8 mouse cellular contexts compared by ENCODE assay signal in the genomic region with DNA sequence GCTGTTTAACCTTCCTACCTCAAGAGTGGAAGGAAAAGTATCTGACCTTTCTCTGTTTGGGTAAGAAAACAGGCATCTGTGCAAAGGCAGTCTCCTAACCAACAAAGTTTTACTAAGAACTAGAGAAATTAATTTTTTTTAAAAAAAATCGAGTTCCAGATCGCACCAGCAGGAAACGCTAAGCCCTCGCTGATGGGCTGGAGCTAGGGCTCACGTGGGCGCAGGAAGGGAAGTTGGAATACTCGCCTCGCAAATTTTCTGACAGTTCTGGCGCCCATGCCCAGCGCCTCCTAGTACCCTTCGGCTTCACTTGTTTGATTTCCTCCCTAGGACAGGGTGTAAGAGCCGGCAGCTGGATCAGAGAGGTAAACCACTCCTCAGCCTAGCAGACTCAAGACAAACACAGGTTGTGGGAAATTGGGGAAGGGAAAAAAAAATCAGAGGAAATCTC. TPM values are rescaled to one million over a fixed set of nuclear protein-coding genes. Genes with fewer than 3 reads are reported as not detected.
DNase-seq lines count a peak whose midpoint lies in the region; ATAC-seq and TF ChIP-seq lines count a peak whose summit lies in the region.

No protein-coding gene starts in this region.

- H3K4me1 ChIP-seq in intestine, embryonic 14.5 days (replicated peaks; ENCODE audit: control insufficient read depth, insufficient read depth, low read length), result no peaks in the 10 kb centered on the region; the same call in 1 of the 2 replicates
- peaks cover 15% of the 10 kb centered on the region for H3K4me1 ChIP-seq in limb, embryonic 14.5 days (ENCODE audit: control insufficient read depth, insufficient read depth, low read length)
- peaks cover 23% of the 10 kb centered on the region for H3K4me1 ChIP-seq in midbrain, embryonic 15.5 days

- peak overlapping the region; percentile 67 for H3K4me3 ChIP-seq in intestine, embryonic 14.5 days (ENCODE audit: low read depth, low read length)
- peak overlapping the region; percentile 60 for H3K4me3 ChIP-seq in limb, embryonic 14.5 days (replicated peaks; ENCODE audit: low read length)
- peak overlapping the region; percentile 48 for H3K4me3 ChIP-seq in midbrain, embryonic 15.5 days

- H3K36me3 ChIP-seq in intestine, embryonic 14.5 days (ENCODE audit: control insufficient read depth, insufficient read depth, low read length), result no peaks in the 10 kb centered on the region
- no peaks in the 10 kb centered on the region for H3K36me3 ChIP-seq in limb, embryonic 14.5 days (ENCODE audit: control insufficient read depth, insufficient read depth, low read length)
- no peaks in the 10 kb centered on the region for H3K36me3 ChIP-seq in midbrain, embryonic 15.5 days (replicated peaks)

- intact Hi-C loops in heart, postnatal 25 days (cut with DNase I), result loop anchor here (5.0 kb wide), 1 partner anchor 184 kb away; no protein-coding TSS in a partner anchor

- ATAC-seq in common myeloid progenitor, adult 5-6 weeks (replicated peaks; ENCODE audit: low read depth, poor library complexity, severe bottlenecking), result peak; percentile 61
- ATAC-seq in intestine, embryonic 14.5 days (replicated peaks; ENCODE audit: low FRiP score, low TSS enrichment, low read depth), result 0 out of 2 replicates have a peak, but pooled peaks have one; percentile 22
- ATAC-seq in limb, embryonic 14.5 days (ENCODE audit: low FRiP score, low read depth), result peak; percentile 41; the same call in 1 of the 2 replicates
- peak; percentile 32 for ATAC-seq in midbrain, embryonic 15.5 days (replicated peaks)
- no peak for ATAC-seq in activated CD4-positive, CD25-positive, alpha-beta regulatory T cell, adult 4 months

- peak overlapping the region; percentile 55; the same call in 1 of the 2 replicates for H3K9ac ChIP-seq in intestine, embryonic 14.5 days (ENCODE audit: low read length)
- H3K9ac ChIP-seq in limb, embryonic 14.5 days (ENCODE audit: low read depth, low read length, severe bottlenecking), result peak overlapping the region; percentile 67
- H3K9ac ChIP-seq in midbrain, embryonic 15.5 days, result peak overlapping the region; percentile 59; the same call in 1 of the 2 replicates

- H3K27me3 ChIP-seq in intestine, embryonic 14.5 days (replicated peaks; ENCODE audit: control insufficient read depth, insufficient read depth, low read length), result no peaks in the 10 kb centered on the region; the same call in 1 of the 2 replicates
- peaks cover 19% of the 10 kb centered on the region; the same call in 1 of the 2 replicates for H3K27me3 ChIP-seq in limb, embryonic 14.5 days (ENCODE audit: control insufficient read depth, insufficient read depth, low read length)
- peaks cover 4% of the 10 kb centered on the region; the same call in 1 of the 2 replicates for H3K27me3 ChIP-seq in midbrain, embryonic 15.5 days (replicated peaks)

- DNase-seq in heart, adult 11 months, result peak; percentile 87
- DNase-seq in heart, postnatal 25 days (ENCODE audit: low spot score), result no peak
- peak; percentile 21 for DNase-seq in gastrocnemius, postnatal 10 days
- DNase-seq in intestine, embryonic 14.5 days (ENCODE audit: low spot score), result peak; percentile 66
- peak; percentile 51 for DNase-seq in limb, embryonic 14.5 days (ENCODE audit: low spot score)

- no peak overlapping the region for H3K27ac ChIP-seq in intestine, embryonic 14.5 days (ENCODE audit: low read depth)
- H3K27ac ChIP-seq in limb, embryonic 14.5 days (replicated peaks; ENCODE audit: low read depth, low read length), result 0 out of 2 replicates have a peak overlapping the region, but pooled peaks have one; percentile 63
- 0 out of 2 replicates have a peak overlapping the region, but pooled peaks have one; percentile 40 for H3K27ac ChIP-seq in midbrain, embryonic 15.5 days

- H3K9me3 ChIP-seq in intestine, embryonic 14.5 days (ENCODE audit: control insufficient read depth, low read length), result no peaks in the 10 kb centered on the region
- H3K9me3 ChIP-seq in limb, embryonic 14.5 days (ENCODE audit: control insufficient read depth, low read length), result no peaks in the 10 kb centered on the region
- no peaks in the 10 kb centered on the region for H3K9me3 ChIP-seq in midbrain, embryonic 15.5 days

- H3K4me2 ChIP-seq in intestine, embryonic 14.5 days (ENCODE audit: low read length), result peak overlapping the region; percentile 99
- H3K4me2 ChIP-seq in limb, embryonic 14.5 days (replicated peaks; ENCODE audit: low read depth, low read length, severe bottlenecking), result peak overlapping the region; percentile 97
- peak overlapping the region; percentile 84 for H3K4me2 ChIP-seq in midbrain, embryonic 15.5 days

- TF ChIP-seq POLR2A in limb, embryonic 14.5 days (IDR thresholded peaks at IDR 0.05; ENCODE audit: borderline replicate concordance, extremely low read depth, insufficient read depth, insufficient read length), result no peak

- under 1% methylated on average over 12 of the region's 12 CpGs for WGBS in intestine, embryonic 14.5 days
- WGBS in limb, embryonic 14.5 days, result under 1% methylated on average over 12 of the region's 12 CpGs
- WGBS in midbrain, embryonic 15.5 days, result 0% methylated on average over 12 of the region's 12 CpGs

RNA-seq across cellular contexts. Expression of a gene that starts 0.4 kb away (rescaled TPM):
- total RNA-seq in heart, postnatal 25 days (2021), result 1 to 10 TPM; 1.5 to 1.6 TPM
- not detected in 2 replicates for total RNA-seq in common myeloid progenitor, adult 5-6 weeks (2017)
- 1 to 10 TPM; 4.0 to 4.3 TPM for total RNA-seq in gastrocnemius, postnatal 10 days (2021)
- 2.3 TPM in 2 replicates for polyA plus RNA-seq in intestine, embryonic 14.5 days (2014; fragmentation: Nextera tagmentation; extraction: Ambion mirVana)
- 2.6 TPM in 2 replicates for polyA plus RNA-seq in limb, embryonic 14.5 days (2012; rRNA removed)
- polyA plus RNA-seq in limb, embryonic 14.5 days (2014; fragmentation: Nextera tagmentation; extraction: Ambion mirVana), result 3.2 and 3.6 TPM in 2 replicates
- polyA plus RNA-seq in midbrain, embryonic 15.5 days (2015; fragmentation: Nextera tagmentation; extraction: Ambion mirVana), result 3.5 TPM in 2 replicates
- not detected for polyA plus RNA-seq in activated CD4-positive, CD25-positive, alpha-beta regulatory T cell, adult 4 months (2017; shearing (Covaris generic))
